Mouse (Mus musculus): Measurements from ENCODE around the gene Ubap1.

Gene Ubap1

GRCm38 (mm10) chr4:41357154-41357553 is 8.4 kb downstream of the Ubap1 start:
- no peak for DNase-seq (ENCODE audit: low read depth)

GRCm38 (mm10) chr4:41358669-41359068 is 9.9 kb downstream of the Ubap1 start:
- DNase-seq (ENCODE audit: low read depth): no peak

GRCm38 (mm10) chr4:41359358-41359757 is 10.6 kb downstream of the Ubap1 start:
- no peak for DNase-seq (ENCODE audit: low read depth)

- DNase-seq (ENCODE audit: low read depth): no peak
Measured at GRCm38 (mm10) chr4:41361059-41361458, 12.3 kb downstream of the Ubap1 start.

GRCm38 (mm10) chr4:41368198-41368597 is 19.4 kb downstream of the Ubap1 start:
- DNase-seq (ENCODE audit: low read depth): no peak

GRCm38 (mm10) chr4:41369702-41370437 is 21.1 kb downstream of the Ubap1 start:
- DNase-seq (ENCODE audit: low read depth): no peak

- DNase-seq (ENCODE audit: low read depth): no peak
Measured at GRCm38 (mm10) chr4:41377567-41377966, 28.8 kb downstream of the Ubap1 start.

GRCm38 (mm10) chr4:41381213-41381950 is 32.6 kb downstream of the Ubap1 start:
- DNase-seq (ENCODE audit: low read depth): no peak

- DNase-seq (ENCODE audit: low read depth): no peak
Measured at GRCm38 (mm10) chr4:41386412-41386975, 37.7 kb downstream of the Ubap1 start.

- DNase-seq (ENCODE audit: low read depth): peak; percentile 19
Measured at GRCm38 (mm10) chr4:41387755-41388469, 39.1 kb downstream of the Ubap1 start.

- no peak for DNase-seq (ENCODE audit: low read depth)
Measured at GRCm38 (mm10) chr4:41388616-41389015, 39.8 kb downstream of the Ubap1 start.

- no peak for DNase-seq (ENCODE audit: low read depth)
Measured at GRCm38 (mm10) chr4:41389240-41389639, 40.4 kb downstream of the Ubap1 start.

- DNase-seq (ENCODE audit: low read depth): peak; percentile 53
Measured at GRCm38 (mm10) chr4:41390122-41390521, 41.3 kb downstream of the Ubap1 start.

- no peak for DNase-seq (ENCODE audit: low read depth)
Measured at GRCm38 (mm10) chr4:41391015-41391414, 42.2 kb downstream of the Ubap1 start.

- DNase-seq (ENCODE audit: low read depth): no peak
Measured at GRCm38 (mm10) chr4:41394651-41395050, 45.9 kb downstream of the Ubap1 start.

GRCm38 (mm10) chr4:41398353-41398752 is 49.6 kb downstream of the Ubap1 start:
- DNase-seq (ENCODE audit: low read depth): no peak

- no peak for DNase-seq (ENCODE audit: low read depth)
Measured at GRCm38 (mm10) chr4:41399904-41400303, 51.1 kb downstream of the Ubap1 start.

GRCm38 (mm10) chr4:41401167-41401566 is 52.4 kb downstream of the Ubap1 start:
- no peak for DNase-seq (ENCODE audit: low read depth)

GRCm38 (mm10) chr4:41401573-41401972 is 52.8 kb downstream of the Ubap1 start:
- no peak for DNase-seq (ENCODE audit: low read depth)

- DNase-seq (ENCODE audit: low read depth): no peak
Measured at GRCm38 (mm10) chr4:41406597-41406996, 57.8 kb downstream of the Ubap1 start.

GRCm38 (mm10) chr4:41407353-41407752 is 58.6 kb downstream of the Ubap1 start:
- DNase-seq (ENCODE audit: low read depth): no peak

- DNase-seq (ENCODE audit: low read depth): no peak
Measured at GRCm38 (mm10) chr4:41409341-41409740, 60.5 kb downstream of the Ubap1 start.

Data from c-Kit-positive CD71-negative TER-119-negative erythroid progenitor cells, embryonic 14.5 days (primary cell).